ENCODE assay signal across 19 mouse cellular contexts in the genomic region with DNA sequence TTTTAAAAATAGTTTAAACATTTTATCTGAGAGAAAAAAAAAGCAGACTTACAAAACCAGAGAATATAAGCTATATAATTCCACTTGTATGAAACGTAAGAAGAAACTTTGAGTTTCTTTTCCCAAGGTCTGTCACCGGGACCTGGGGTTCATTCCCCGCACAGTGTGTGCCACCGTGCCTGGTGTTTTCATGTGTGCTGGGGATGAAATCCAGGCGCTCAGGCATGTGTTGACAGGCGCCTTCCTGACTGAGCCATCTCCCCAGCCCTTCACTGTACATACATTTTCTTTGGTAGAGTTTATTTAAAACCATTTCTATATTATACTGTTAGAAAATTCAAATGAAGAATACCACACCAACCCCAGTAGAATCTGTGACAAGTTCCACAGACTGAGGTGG. TPM values are rescaled to one million over a fixed set of nuclear protein-coding genes. Genes with fewer than 3 reads are reported as not detected.
DNase-seq lines count a peak whose midpoint lies in the region; ATAC-seq and TF ChIP-seq lines count a peak whose summit lies in the region.
"Had no signal": no experiment of that assay in that cellular context is flagged by ENCODE, and none has a peak within 500 bp of the region (broad histone marks: within the 10 kb centered on the region; RNA-seq: fewer than 3 reads in every experiment).

No protein-coding gene starts in this region.

- DNase-seq in heart, postnatal 36 days, result no peak
- peak; percentile 69 for DNase-seq in heart, postnatal 0 days (ENCODE audit: low spot score)
- no peak for DNase-seq in cerebellum, postnatal 25 days
- DNase-seq in cerebellum, postnatal 36 days, result no peak
- DNase-seq in kidney, postnatal 36 days, result no peak
- DNase-seq: adrenal gland, adult 2 months; adrenal gland, postnatal 25 days; cerebellum, adult 2 months; cerebellum, postnatal 14 days; gastrocnemius, postnatal 25 days; kidney, adult 2 months had no signal

- no peaks in the 10 kb centered on the region for H3K9me3 ChIP-seq in heart, embryonic 11.5 days (replicated peaks; ENCODE audit: control insufficient read depth, low read length)
- no peaks in the 10 kb centered on the region for H3K9me3 ChIP-seq in heart, embryonic 13.5 days
- H3K9me3 ChIP-seq in heart, postnatal 0 days (replicated peaks; ENCODE audit: control insufficient read depth, low read length), result no peaks in the 10 kb centered on the region
- H3K9me3 ChIP-seq: embryonic facial prominence, embryonic 13.5 days; forebrain, embryonic 12.5 days; hindbrain, embryonic 15.5 days had no signal

- TF ChIP-seq CTCF in heart, postnatal 0 days (IDR thresholded peaks at IDR 0.05; ENCODE audit: low read depth), result no peak

- peak; percentile 64; the same call in 1 of the 2 replicates for TF ChIP-seq EP300 in heart, postnatal 0 days (IDR thresholded peaks at IDR 0.05; ENCODE audit: low read depth)

- WGBS in heart, embryonic 11.5 days (ENCODE audit: insufficient replicate concordance), result 33% methylated on average over 6 of the region's 6 CpGs
- WGBS in heart, embryonic 13.5 days, result 25% methylated on average over 6 of the region's 6 CpGs
- WGBS in heart, postnatal 0 days, result 19% methylated on average over 6 of the region's 6 CpGs

- no peaks in the 10 kb centered on the region for H3K27me3 ChIP-seq in heart, embryonic 11.5 days (ENCODE audit: control insufficient read depth, insufficient read depth, low read length)
- H3K27me3 ChIP-seq in heart, embryonic 13.5 days (replicated peaks), result no peaks in the 10 kb centered on the region
- H3K27me3 ChIP-seq in heart, postnatal 0 days (ENCODE audit: control insufficient read depth, insufficient read depth, low read length), result no peaks in the 10 kb centered on the region
- H3K27me3 ChIP-seq: embryonic facial prominence, embryonic 13.5 days; forebrain, embryonic 12.5 days; hindbrain, embryonic 15.5 days had no signal

- no peak overlapping the region for H3K4me3 ChIP-seq in heart, embryonic 11.5 days (ENCODE audit: low read depth, low read length)
- no peak overlapping the region for H3K4me3 ChIP-seq in heart, embryonic 13.5 days
- H3K4me3 ChIP-seq in heart, postnatal 0 days (ENCODE audit: low read depth, low read length), result no peak overlapping the region
- H3K4me3 ChIP-seq: embryonic facial prominence, embryonic 13.5 days; forebrain, embryonic 12.5 days; hindbrain, embryonic 15.5 days had no signal

- intact Hi-C loops in heart, postnatal 36 days (cut with DNase I), result no loop called here

- H3K4me1 ChIP-seq in heart, embryonic 11.5 days (ENCODE audit: control insufficient read depth, insufficient read depth, low read length), result peaks cover 5% of the 10 kb centered on the region
- peaks cover 38% of the 10 kb centered on the region for H3K4me1 ChIP-seq in heart, embryonic 13.5 days
- peaks cover 20% of the 10 kb centered on the region for H3K4me1 ChIP-seq in heart, postnatal 0 days (ENCODE audit: control insufficient read depth, insufficient read depth)
- H3K4me1 ChIP-seq: embryonic facial prominence, embryonic 13.5 days; forebrain, embryonic 12.5 days; hindbrain, embryonic 15.5 days had no signal

- no peak for ATAC-seq in heart, embryonic 11.5 days (replicated peaks; ENCODE audit: insufficient number of reproducible peaks, low FRiP score, low TSS enrichment)
- no peak; the same call in 1 of the 2 replicates for ATAC-seq in heart, embryonic 13.5 days (ENCODE audit: extremely low read depth, insufficient number of reproducible peaks, low FRiP score, low TSS enrichment)
- ATAC-seq in heart, postnatal 0 days (ENCODE audit: insufficient read depth, low read depth), result peak; percentile 89
- ATAC-seq: forebrain, embryonic 16.5 days; intestine, embryonic 16.5 days had no signal

- H3K4me2 ChIP-seq in heart, embryonic 11.5 days, result no peak overlapping the region
- H3K4me2 ChIP-seq in heart, embryonic 13.5 days, result no peak overlapping the region
- H3K4me2 ChIP-seq in heart, postnatal 0 days (ENCODE audit: low read depth, low read length), result no peak overlapping the region
- H3K4me2 ChIP-seq: embryonic facial prominence, embryonic 13.5 days; forebrain, embryonic 12.5 days; hindbrain, embryonic 15.5 days had no signal

- no peak overlapping the region for H3K9ac ChIP-seq in heart, embryonic 11.5 days (ENCODE audit: low read depth, low read length)
- H3K9ac ChIP-seq in heart, embryonic 13.5 days, result no peak overlapping the region
- no peak overlapping the region for H3K9ac ChIP-seq in heart, postnatal 0 days (replicated peaks; ENCODE audit: low read depth, low read length)
- H3K9ac ChIP-seq: embryonic facial prominence, embryonic 13.5 days; forebrain, embryonic 12.5 days; hindbrain, embryonic 15.5 days had no signal

- H3K27ac ChIP-seq in heart, embryonic 11.5 days (ENCODE audit: low read depth, low read length), result peak overlapping the region; percentile 41; the same call in 1 of the 2 replicates
- H3K27ac ChIP-seq in heart, embryonic 13.5 days (replicated peaks), result peak overlapping the region; percentile 65
- H3K27ac ChIP-seq in heart, postnatal 0 days (ENCODE audit: low read depth), result peak overlapping the region; percentile 62
- H3K27ac ChIP-seq: embryonic facial prominence, embryonic 13.5 days; forebrain, embryonic 12.5 days; hindbrain, embryonic 15.5 days; kidney, postnatal 0 days had no signal

- no peaks in the 10 kb centered on the region for H3K36me3 ChIP-seq in heart, embryonic 11.5 days (ENCODE audit: control insufficient read depth, insufficient read depth, low read length)
- peaks cover 47% of the 10 kb centered on the region for H3K36me3 ChIP-seq in heart, embryonic 13.5 days
- peaks cover 19% of the 10 kb centered on the region for H3K36me3 ChIP-seq in heart, postnatal 0 days (replicated peaks; ENCODE audit: control insufficient read depth, insufficient read depth, low read length)
- H3K36me3 ChIP-seq: embryonic facial prominence, embryonic 13.5 days; forebrain, embryonic 12.5 days had no signal

RNA-seq across cellular contexts. Expression of gene Entpd5, which starts 18.5 kb away (rescaled TPM):
- polyA plus RNA-seq in heart, embryonic 11.5 days (2014; fragmentation: Nextera tagmentation; extraction: Ambion mirVana), result 26.9 and 29.0 TPM in 2 replicates
- total RNA-seq in heart, postnatal 36 days (2021), result 10 to 100 TPM; 61.6 to 68.2 TPM
- 23.1 and 26.9 TPM in 2 replicates for polyA plus RNA-seq in heart, embryonic 13.5 days (2015; fragmentation: Nextera tagmentation; extraction: Ambion mirVana)
- 37.6 and 59.8 TPM in 2 replicates for total RNA-seq in heart, postnatal 0 days (2014; rRNA removed; ENCODE audit: low replicate concordance)
- 37.5 and 40.5 TPM in 2 replicates for polyA plus RNA-seq in heart, postnatal 0 days (2015; fragmentation: Nextera tagmentation; extraction: Ambion mirVana)

RNA-seq across cellular contexts. Expression of gene Bbof1, which starts 18.5 kb away (rescaled TPM):
- 1.1 and 2.5 TPM in 2 replicates for polyA plus RNA-seq in heart, embryonic 11.5 days (2014; fragmentation: Nextera tagmentation; extraction: Ambion mirVana)
- total RNA-seq in heart, postnatal 36 days (2021), result 1 to 10 TPM; 1.2 TPM
- polyA plus RNA-seq in heart, embryonic 13.5 days (2015; fragmentation: Nextera tagmentation; extraction: Ambion mirVana), result 0.62 and 1.6 TPM in 2 replicates
- total RNA-seq in heart, postnatal 0 days (2014; rRNA removed; ENCODE audit: low replicate concordance), result 0.04 TPM in 1 of 2 replicates, not detected in the other
- 1.3 and 2.3 TPM in 2 replicates for polyA plus RNA-seq in heart, postnatal 0 days (2015; fragmentation: Nextera tagmentation; extraction: Ambion mirVana)
- polyA plus RNA-seq: adrenal gland, adult 2 months had no signal

RNA-seq across cellular contexts. Expression of gene Rnf113a2, which starts 26.7 kb away (rescaled TPM):
- 21.6 and 26.1 TPM in 2 replicates for polyA plus RNA-seq in heart, embryonic 11.5 days (2014; fragmentation: Nextera tagmentation; extraction: Ambion mirVana)
- 10 to 100 TPM; 11.7 to 12.1 TPM for total RNA-seq in heart, postnatal 36 days (2021)
- 19.5 and 21.5 TPM in 2 replicates for polyA plus RNA-seq in heart, embryonic 13.5 days (2015; fragmentation: Nextera tagmentation; extraction: Ambion mirVana)
- 9.4 and 14.1 TPM in 2 replicates for total RNA-seq in heart, postnatal 0 days (2014; rRNA removed; ENCODE audit: low replicate concordance)
- polyA plus RNA-seq in heart, postnatal 0 days (2015; fragmentation: Nextera tagmentation; extraction: Ambion mirVana), result 20.9 and 22.1 TPM in 2 replicates

RNA-seq across cellular contexts. Expression of gene Fam161b, which starts 28.7 kb away (rescaled TPM):
- 5.7 and 6.6 TPM in 2 replicates for polyA plus RNA-seq in heart, embryonic 11.5 days (2014; fragmentation: Nextera tagmentation; extraction: Ambion mirVana)
- total RNA-seq in heart, postnatal 36 days (2021), result 10 to 100 TPM in 1 of 2 experiments, 1 to 10 TPM in 1; 8.5 to 10.3 TPM
- polyA plus RNA-seq in heart, embryonic 13.5 days (2015; fragmentation: Nextera tagmentation; extraction: Ambion mirVana), result 4.6 and 4.9 TPM in 2 replicates
- total RNA-seq in heart, postnatal 0 days (2014; rRNA removed; ENCODE audit: low replicate concordance), result 3.4 and 4.0 TPM in 2 replicates
- polyA plus RNA-seq in heart, postnatal 0 days (2015; fragmentation: Nextera tagmentation; extraction: Ambion mirVana), result 5.6 and 6.0 TPM in 2 replicates

RNA-seq across cellular contexts. Expression of gene Coq6, which starts 28.9 kb away (rescaled TPM):
- 57.4 and 68.0 TPM in 2 replicates for polyA plus RNA-seq in heart, embryonic 11.5 days (2014; fragmentation: Nextera tagmentation; extraction: Ambion mirVana)
- total RNA-seq in heart, postnatal 36 days (2021), result 100 to 1,000 TPM; 105 to 114 TPM
- 65.9 and 73.0 TPM in 2 replicates for polyA plus RNA-seq in heart, embryonic 13.5 days (2015; fragmentation: Nextera tagmentation; extraction: Ambion mirVana)
- total RNA-seq in heart, postnatal 0 days (2014; rRNA removed; ENCODE audit: low replicate concordance), result 271 and 278 TPM in 2 replicates
- 102 and 105 TPM in 2 replicates for polyA plus RNA-seq in heart, postnatal 0 days (2015; fragmentation: Nextera tagmentation; extraction: Ambion mirVana)
